Mouse (Mus musculus) neural tube, embryonic 13.5 days (tissue): ENCODE data around the gene Mat2b. TPM values are rescaled to one million over a fixed set of nuclear protein-coding genes. Genes with fewer than 3 reads are reported as not detected.
"Not testable (repeated sequence)": the region's sequence is repeated elsewhere in the genome, so short reads cannot be mapped to it uniquely, and the experiment has no call there.

ENCODE experiments used
- ATAC-seq: fragments of 200-750 bp; cut with Nextera tagmentation; 2 replicates; pipeline ENCODE4 v1.8.0; 2017; ENCODE audit warnings: low read depth, mild to moderate bottlenecking, moderate TSS enrichment, moderate library complexity
- H3K27ac ChIP-seq: fragments of 300-500 bp; sonication (generic); replicated peaks from 2 replicates; pipeline ENCODE4 v1.5.1; 2015; ENCODE audit warnings: moderate library complexity, mild to moderate bottlenecking, inconsistent platforms
- H3K27me3 ChIP-seq: fragments of 300-500 bp; sonication (generic); 2 replicates; pipeline ENCODE4 v1.6.1; 2015; ENCODE audit warnings: mild to moderate bottlenecking, inconsistent platforms
- H3K36me3 ChIP-seq: fragments of 300-500 bp; sonication (generic); 2 replicates; pipeline ENCODE4 v1.6.1; 2015; ENCODE audit warnings: mild to moderate bottlenecking, inconsistent platforms
- H3K4me1 ChIP-seq: fragments of 300-500 bp; sonication (generic); replicated peaks from 2 replicates; pipeline ENCODE4 v1.6.1; 2015; ENCODE audit warnings: inconsistent platforms
- H3K4me2 ChIP-seq: fragments of 300-500 bp; sonication (generic); 2 replicates; pipeline ENCODE4 v1.6.1; 2015; ENCODE audit warnings: inconsistent platforms, mild to moderate bottlenecking, moderate library complexity
- H3K4me3 ChIP-seq: fragments of 300-500 bp; sonication (generic); 2 replicates; pipeline ENCODE4 v1.5.1; 2015; ENCODE audit warnings: mild to moderate bottlenecking, inconsistent platforms
- H3K9ac ChIP-seq: fragments of 300-500 bp; sonication (generic); 2 replicates; pipeline ENCODE4 v1.6.1; 2015; ENCODE audit warnings: moderate library complexity, mild to moderate bottlenecking, inconsistent platforms
- H3K9me3 ChIP-seq: fragments of 300-500 bp; sonication (generic); 2 replicates; pipeline ENCODE4 v1.6.1; 2016; ENCODE audit warnings: inconsistent platforms
- WGBS: fragments of 180-500 bp; shearing (Covaris S2); methylation state at CpG from one replicate; pipeline ENCODE4 v1.1.7; 2015; 5-methylcytosine and 5-hydroxymethylcytosine counted together
- polyA plus RNA-seq: library from polyadenylated mRNA; unstranded; fragments of >200 nt; fragmentation: Nextera tagmentation; extraction: Ambion mirVana; gene quantifications from 2 replicates; pipeline ENCODE4 v1.2.1, GENCODE M21; 2015

Gene Mat2b
- 68.7 and 72.2 TPM in 2 replicates for polyA plus RNA-seq

- H3K4me1 ChIP-seq = peaks cover 35% of the 10 kb centered on the region
- peak within 1 kb of the TSS; percentile 94 for H3K4me2 ChIP-seq
- H3K27ac ChIP-seq = peak within 1 kb of the TSS; percentile 94
- no peaks in the 10 kb centered on the region for H3K27me3 ChIP-seq
- H3K9ac ChIP-seq = peak within 1 kb of the TSS; percentile 81
- peak within 1 kb of the TSS; percentile 91 for H3K4me3 ChIP-seq
- 84% methylated on average over 8 of the region's 9 CpGs for WGBS
- no peak for ATAC-seq
- H3K9me3 ChIP-seq = no peaks in the 10 kb centered on the region
- H3K36me3 ChIP-seq = no peaks in the 10 kb centered on the region
Observed at GRCm38 (mm10) chr11:40695103-40695502, at the start of gene Mat2b. Gene Mat2b (minus strand): TSS chr11:40695203.

- Histone ChIP-seq H3K4me3 (no peak overlapping the region), H3K9ac (no peak overlapping the region), H3K27me3 (no peaks in the 10 kb centered on the region), H3K36me3 (peaks cover 28% of the 10 kb centered on the region), H3K4me2 (no peak overlapping the region), H3K4me1 (no peaks in the 10 kb centered on the region), H3K9me3 (no peaks in the 10 kb centered on the region), H3K27ac (no peak overlapping the region)
- no peak for ATAC-seq
- 92% methylated on average over 3 of the region's 3 CpGs for WGBS
Observed at GRCm38 (mm10) chr11:40744348-40744747, 49.3 kb upstream of the Mat2b start.

- no peak overlapping the region for H3K4me2 ChIP-seq
- 89% methylated on average over 12 of the region's 12 CpGs for WGBS
- no peak overlapping the region for H3K4me3 ChIP-seq
- no peak overlapping the region for H3K27ac ChIP-seq
- no peaks in the 10 kb centered on the region for H3K9me3 ChIP-seq
- no peak overlapping the region for H3K9ac ChIP-seq
- no peak for ATAC-seq
- no peaks in the 10 kb centered on the region for H3K4me1 ChIP-seq
- H3K36me3 ChIP-seq = peaks cover 48% of the 10 kb centered on the region
- no peaks in the 10 kb centered on the region for H3K27me3 ChIP-seq
Observed at GRCm38 (mm10) chr11:40741605-40742262, 46.7 kb upstream of the Mat2b start.

GRCm38 (mm10) chr11:40737369-40737768, 42.4 kb upstream of the Mat2b start:
- no peak overlapping the region for H3K4me2 ChIP-seq
- no peaks in the 10 kb centered on the region for H3K9me3 ChIP-seq
- H3K4me3 ChIP-seq = no peak overlapping the region
- peaks cover 22% of the 10 kb centered on the region for H3K4me1 ChIP-seq
- no peaks in the 10 kb centered on the region for H3K27me3 ChIP-seq
- no peak overlapping the region for H3K9ac ChIP-seq
- ATAC-seq = no peak
- 82% methylated on average over 3 of the region's 3 CpGs for WGBS
- H3K27ac ChIP-seq = no peak overlapping the region
- H3K36me3 ChIP-seq = peaks cover 48% of the 10 kb centered on the region

GRCm38 (mm10) chr11:40734251-40734752, 39.3 kb upstream of the Mat2b start:
- Histone ChIP-seq H3K27me3 (no peaks in the 10 kb centered on the region), H3K4me3 (peak overlapping the region; percentile 70), H3K27ac (peak overlapping the region; percentile 80), H3K36me3 (peaks cover 29% of the 10 kb centered on the region), H3K9me3 (no peaks in the 10 kb centered on the region), H3K4me1 (peaks cover 30% of the 10 kb centered on the region), H3K9ac (peak overlapping the region; percentile 87), H3K4me2 (peak overlapping the region; percentile 82)
- no peak for ATAC-seq
- WGBS = 4% methylated on average over 11 of the region's 11 CpGs

DNA sequence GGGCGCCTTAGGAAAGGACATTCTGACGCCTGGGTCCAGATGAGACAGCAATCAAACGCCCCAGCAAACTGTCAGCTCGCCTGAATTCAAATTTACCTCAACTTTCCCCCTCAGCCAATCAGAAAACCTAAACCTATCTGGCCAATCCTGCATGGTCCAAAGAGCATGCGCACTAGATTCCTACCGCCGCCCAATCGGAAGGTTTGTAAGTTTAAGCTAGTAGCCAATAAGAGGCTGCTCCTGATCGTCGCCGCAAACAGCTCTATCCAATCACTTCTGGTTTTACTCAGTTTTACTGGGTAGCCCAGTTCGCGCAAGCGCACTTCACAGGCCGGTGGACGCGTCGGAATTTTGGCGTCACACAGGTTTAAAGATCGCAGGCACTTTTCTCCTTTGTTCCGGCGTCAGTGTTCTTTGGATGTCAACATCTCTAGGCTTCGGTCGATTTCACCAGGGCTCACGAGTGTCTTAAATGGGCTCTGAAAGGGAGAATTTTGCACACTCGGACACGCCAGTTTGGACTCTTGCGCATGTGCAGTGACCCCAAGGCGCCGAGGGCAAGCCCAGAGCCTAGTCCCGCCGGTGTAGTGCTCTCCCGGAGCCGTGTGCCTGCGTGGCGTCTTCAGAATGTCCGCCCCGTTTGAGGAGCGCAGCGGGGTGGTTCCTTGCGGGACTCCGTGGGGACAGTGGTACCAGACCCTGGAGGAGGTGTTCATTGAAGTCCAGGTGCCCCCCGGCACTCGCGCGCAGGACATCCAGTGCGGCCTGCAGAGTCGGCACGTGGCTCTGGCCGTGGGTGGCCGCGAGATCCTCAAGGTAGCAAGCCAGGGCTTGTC, 38.6 kb upstream of the Mat2b start, which contains the start of the genes Hmmr and Nudcd2:
Gene Hmmr, minus strand, starts transcription at position 84 of the 836 bp plus-strand sequence.
Gene Nudcd2, plus strand, starts transcription at position 329 of the 836 bp plus-strand sequence.
- Histone ChIP-seq H3K9ac (peak within 1 kb of the TSS; percentile 87), H3K9me3 (no peaks in the 10 kb centered on the region), H3K27me3 (no peaks in the 10 kb centered on the region), H3K36me3 (peaks cover 22% of the 10 kb centered on the region), H3K4me3 (peak within 1 kb of the TSS; percentile 70), H3K4me2 (peak within 1 kb of the TSS; percentile 82), H3K27ac (peak within 1 kb of the TSS; percentile 80), H3K4me1 (peaks cover 30% of the 10 kb centered on the region)
- ATAC-seq = peak; percentile 99
- WGBS = under 1% methylated on average over 52 of the region's 52 CpGs

DNA sequence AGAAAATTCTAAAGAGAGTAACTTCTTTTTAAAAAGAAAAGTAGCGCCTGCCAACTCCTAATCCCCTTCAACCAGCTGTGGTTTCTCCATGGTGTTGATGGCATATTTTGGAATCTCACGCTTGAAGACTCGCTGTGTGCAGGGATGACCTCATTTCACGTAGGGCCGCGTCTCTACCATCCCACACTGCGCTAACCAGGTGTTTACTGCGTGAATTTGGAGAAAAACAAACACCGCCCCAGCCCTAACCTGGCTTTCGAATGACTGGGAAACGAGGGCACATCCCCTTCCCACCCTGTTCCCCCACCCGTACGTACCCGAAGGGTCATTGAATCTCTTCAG, 38.0 kb upstream of the Mat2b start:
- H3K9me3 ChIP-seq = no peaks in the 10 kb centered on the region
- ATAC-seq = peak; percentile 45
- H3K4me3 ChIP-seq = peak overlapping the region; percentile 70
- WGBS = 1% methylated on average over 14 of the region's 14 CpGs
- H3K9ac ChIP-seq = peak overlapping the region; percentile 48; the same call in 1 of the 2 replicates
- H3K4me2 ChIP-seq = peak overlapping the region; percentile 71
- no peak overlapping the region for H3K27ac ChIP-seq
- H3K36me3 ChIP-seq = peaks cover 17% of the 10 kb centered on the region
- H3K27me3 ChIP-seq = no peaks in the 10 kb centered on the region
- peaks cover 30% of the 10 kb centered on the region for H3K4me1 ChIP-seq

GRCm38 (mm10) chr11:40718324-40718723, 23.3 kb upstream of the Mat2b start:
- H3K36me3 ChIP-seq = peaks cover 36% of the 10 kb centered on the region
- H3K9ac ChIP-seq = no peak overlapping the region
- no peak overlapping the region for H3K4me2 ChIP-seq
- H3K9me3 ChIP-seq = no peaks in the 10 kb centered on the region
- no peaks in the 10 kb centered on the region for H3K27me3 ChIP-seq
- H3K4me1 ChIP-seq = no peaks in the 10 kb centered on the region
- no peak overlapping the region for H3K4me3 ChIP-seq
- H3K27ac ChIP-seq = no peak overlapping the region
- ATAC-seq = no peak

DNA sequence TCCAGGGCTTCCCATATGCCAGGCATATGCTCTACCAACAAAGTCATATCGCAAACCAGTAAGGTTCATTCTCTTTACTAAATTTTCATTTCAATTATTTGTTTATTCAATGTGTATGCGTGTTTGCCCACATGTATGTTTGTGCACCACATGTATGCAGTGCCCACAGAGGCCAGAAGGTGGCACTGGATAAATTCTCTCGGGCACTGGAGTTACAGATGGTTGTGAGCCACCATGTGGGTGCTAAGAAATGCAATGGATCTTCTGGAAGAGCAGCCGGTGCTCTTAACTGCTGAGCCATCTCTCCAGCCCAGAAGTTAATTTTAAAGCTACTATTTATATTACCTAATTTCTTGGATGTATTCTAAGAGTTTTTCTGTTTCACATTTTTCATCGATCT, 20.5 kb upstream of the Mat2b start:
- Histone ChIP-seq H3K4me2 (no peak overlapping the region), H3K4me3 (no peak overlapping the region), H3K27ac (no peak overlapping the region), H3K27me3 (no peaks in the 10 kb centered on the region), H3K4me1 (no peaks in the 10 kb centered on the region), H3K9ac (no peak overlapping the region), H3K36me3 (peaks cover 23% of the 10 kb centered on the region), H3K9me3 (no peaks in the 10 kb centered on the region)
- 96% methylated on average over 5 of the region's 5 CpGs for WGBS
- ATAC-seq = no peak

DNA sequence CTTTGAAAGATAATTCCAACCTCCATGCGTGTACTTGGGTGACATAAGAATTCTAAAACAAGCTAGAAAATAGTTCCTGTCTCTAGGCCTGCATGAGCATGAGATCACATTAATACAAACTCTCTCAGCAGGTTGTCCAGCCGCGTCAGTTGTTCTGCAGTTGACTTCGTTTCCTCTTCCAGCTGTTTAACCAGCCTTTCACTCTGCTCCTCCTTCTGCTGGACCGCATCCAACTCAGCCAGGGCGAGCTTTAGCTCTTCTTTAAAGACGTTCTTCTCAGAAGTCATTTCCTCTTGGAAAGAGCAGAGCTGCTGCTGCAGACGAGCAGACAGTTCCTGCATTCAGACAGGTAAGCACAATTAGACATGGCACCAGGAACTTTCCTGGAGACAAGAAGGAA, 18.9 kb upstream of the Mat2b start:
- ATAC-seq = no peak
- no peaks in the 10 kb centered on the region for H3K27me3 ChIP-seq
- H3K4me2 ChIP-seq = no peak overlapping the region
- peaks cover 29% of the 10 kb centered on the region for H3K36me3 ChIP-seq
- WGBS = 77% methylated on average over 8 of the region's 8 CpGs
- H3K4me1 ChIP-seq = no peaks in the 10 kb centered on the region
- H3K9me3 ChIP-seq = no peaks in the 10 kb centered on the region
- no peak overlapping the region for H3K4me3 ChIP-seq
- H3K9ac ChIP-seq = no peak overlapping the region
- no peak overlapping the region for H3K27ac ChIP-seq

- WGBS = 84% methylated on average over 6 of the region's 6 CpGs
- not testable (repeated sequence) for ATAC-seq, H3K27ac ChIP-seq, H3K4me3 ChIP-seq, H3K9me3 ChIP-seq, H3K4me2 ChIP-seq, H3K4me1 ChIP-seq, H3K27me3 ChIP-seq, H3K9ac ChIP-seq
- peaks cover 12% of the 10 kb centered on the region for H3K36me3 ChIP-seq
Observed at GRCm38 (mm10) chr11:40709899-40710298, 14.9 kb upstream of the Mat2b start.
